10 mouse cellular contexts compared by ENCODE assay signal in the genomic region with DNA sequence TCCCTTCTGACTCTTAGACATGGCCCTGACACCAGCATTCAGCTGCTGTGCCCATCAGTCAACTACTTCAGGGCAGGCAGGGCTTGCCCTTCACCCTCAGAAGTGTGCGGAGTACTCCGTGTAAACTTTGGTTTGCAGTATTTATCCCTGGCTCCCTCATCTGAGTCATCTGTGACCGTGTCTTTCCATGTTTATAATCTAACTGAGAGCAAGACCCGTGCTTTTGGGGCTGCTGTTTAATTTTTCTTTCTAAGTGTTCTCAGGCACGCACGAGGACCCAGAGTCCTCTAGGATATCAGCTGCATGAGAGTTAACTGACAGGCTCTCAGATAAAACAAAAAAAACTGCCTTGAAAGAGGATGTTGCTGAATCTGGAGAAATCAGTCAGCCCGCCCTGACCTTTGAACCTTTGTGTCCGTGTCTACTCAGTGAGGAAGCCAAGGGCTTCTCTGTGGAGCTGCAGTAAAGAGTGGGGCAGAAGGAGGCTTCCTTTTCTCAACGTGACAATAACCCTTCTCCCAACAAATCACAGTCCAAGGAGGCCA. TPM values are rescaled to one million over a fixed set of nuclear protein-coding genes. Genes with fewer than 3 reads are reported as not detected.
DNase-seq lines count a peak whose midpoint lies in the region; ATAC-seq lines count a peak whose summit lies in the region.
"Had no signal": no experiment of that assay in that cellular context is flagged by ENCODE, and none has a peak within 500 bp of the region (broad histone marks: within the 10 kb centered on the region; RNA-seq: fewer than 3 reads in every experiment).

No protein-coding gene starts in this region.

- H3K27me3 ChIP-seq in kidney, embryonic 16.5 days (ENCODE audit: insufficient read depth, low read length): no peaks in the 10 kb centered on the region
- H3K27me3 ChIP-seq in embryonic facial prominence, embryonic 10.5 days (replicated peaks; ENCODE audit: low read depth, poor library complexity, severe bottlenecking): no peaks in the 10 kb centered on the region
- H3K27me3 ChIP-seq in kidney, embryonic 14.5 days (ENCODE audit: control insufficient read depth, insufficient read depth, low read length): no peaks in the 10 kb centered on the region

- H3K36me3 ChIP-seq in kidney, embryonic 16.5 days (ENCODE audit: insufficient read depth, low read length): no peaks in the 10 kb centered on the region
- peaks cover 75% of the 10 kb centered on the region for H3K36me3 ChIP-seq in embryonic facial prominence, embryonic 10.5 days (replicated peaks)
- H3K36me3 ChIP-seq in kidney, embryonic 14.5 days (ENCODE audit: control insufficient read depth, insufficient read depth, low read length): no peaks in the 10 kb centered on the region; the same call in 1 of the 2 replicates

- ATAC-seq in kidney, embryonic 16.5 days (ENCODE audit: low FRiP score, low TSS enrichment): no peak
- peak; percentile 84 for ATAC-seq in kidney, embryonic 14.5 days (ENCODE audit: low FRiP score, low TSS enrichment)

- no peak overlapping the region for H3K27ac ChIP-seq in kidney, embryonic 16.5 days (ENCODE audit: low read length)
- peak overlapping the region; percentile 75 for H3K27ac ChIP-seq in embryonic facial prominence, embryonic 10.5 days (replicated peaks)
- H3K27ac ChIP-seq in kidney, embryonic 14.5 days (ENCODE audit: low read depth, low read length): peak overlapping the region; percentile 59; the same call in 1 of the 2 replicates
- H3K27ac ChIP-seq: macrophage had no signal

- no peak overlapping the region for H3K4me2 ChIP-seq in kidney, embryonic 16.5 days (replicated peaks; ENCODE audit: low read depth, low read length)
- H3K4me2 ChIP-seq in kidney, embryonic 14.5 days (replicated peaks; ENCODE audit: low read depth, low read length): no peak overlapping the region

- peaks cover 14% of the 10 kb centered on the region for H3K4me1 ChIP-seq in kidney, embryonic 16.5 days (ENCODE audit: insufficient read depth, low read length)
- peaks cover 72% of the 10 kb centered on the region for H3K4me1 ChIP-seq in embryonic facial prominence, embryonic 10.5 days
- peaks cover 12% of the 10 kb centered on the region for H3K4me1 ChIP-seq in kidney, embryonic 14.5 days (ENCODE audit: control insufficient read depth, insufficient read depth, low read length)

- no peak overlapping the region for H3K9ac ChIP-seq in kidney, embryonic 16.5 days (replicated peaks; ENCODE audit: low read length)
- no peak overlapping the region for H3K9ac ChIP-seq in kidney, embryonic 14.5 days (ENCODE audit: low read depth, low read length)

- DNase-seq in kidney, adult 11 months: peak; percentile 67
- no peak for DNase-seq in embryonic facial prominence, embryonic 10.5 days (ENCODE audit: low spot score)
- peak; percentile 73 for DNase-seq in lung, postnatal 36 days
- DNase-seq in thymus, postnatal 25 days: no peak
- no peak for DNase-seq in gastrocnemius, postnatal 10 days
- no peak for DNase-seq in cerebellum, postnatal 36 days
- DNase-seq: right cerebral cortex, postnatal 4 days had no signal

- 35% methylated on average over 9 of the region's 9 CpGs for whole genome bisulfite sequencing in kidney, embryonic 16.5 days
- 24% methylated on average over 9 of the region's 9 CpGs for WGBS in embryonic facial prominence, embryonic 10.5 days
- WGBS in kidney, embryonic 14.5 days: 31% methylated on average over 9 of the region's 9 CpGs

- H3K4me3 ChIP-seq in kidney, embryonic 16.5 days (ENCODE audit: low read length): no peak overlapping the region
- H3K4me3 ChIP-seq in embryonic facial prominence, embryonic 10.5 days: 0 out of 2 replicates have a peak overlapping the region, but pooled peaks have one; percentile 21
- H3K4me3 ChIP-seq in kidney, embryonic 14.5 days (ENCODE audit: low read length): no peak overlapping the region

- no peaks in the 10 kb centered on the region for H3K9me3 ChIP-seq in kidney, embryonic 16.5 days (ENCODE audit: low read length)
- H3K9me3 ChIP-seq in embryonic facial prominence, embryonic 10.5 days: no peaks in the 10 kb centered on the region
- no peaks in the 10 kb centered on the region for H3K9me3 ChIP-seq in kidney, embryonic 14.5 days (ENCODE audit: control insufficient read depth, low read length)

RNA-seq across cellular contexts. Expression of a gene that starts 7.7 kb away (rescaled TPM):
- polyA plus RNA-seq in kidney, embryonic 16.5 days (2015; fragmentation: Nextera tagmentation; extraction: Ambion mirVana): 36.2 and 37.0 TPM in 2 replicates
- 129 and 155 TPM in 2 replicates for polyA plus RNA-seq in embryonic facial prominence, embryonic 10.5 days (2016; fragmentation: Nextera tagmentation; extraction: Ambion mirVana)
- polyA plus RNA-seq in kidney, embryonic 14.5 days (2014; fragmentation: Nextera tagmentation; extraction: Ambion mirVana): 30.0 and 37.4 TPM in 2 replicates
- total RNA-seq in gastrocnemius, postnatal 10 days (2021): 10 to 100 TPM; 32.5 to 46.0 TPM

Comparison
In these comparisons a context has a peak if more than half of its experiments do, and no peak if none do; other contexts are left out.
1. DNase-seq: peak in kidney, adult 11 months (single experiment) and lung, postnatal 36 days (single experiment); none in embryonic facial prominence, embryonic 10.5 days (single experiment), thymus, postnatal 25 days (single experiment), gastrocnemius, postnatal 10 days (single experiment) and cerebellum, postnatal 36 days (0 of 2).